Mouse (Mus musculus): ENCODE data around the gene Trpm6.

Trpm6 gene

GRCm38 (mm10) chr19:18888491-18889116 is 138.8 kb downstream of the Trpm6 start:
- no peak for DNase-seq (ENCODE audit: low read depth, low spot score)

DNA sequence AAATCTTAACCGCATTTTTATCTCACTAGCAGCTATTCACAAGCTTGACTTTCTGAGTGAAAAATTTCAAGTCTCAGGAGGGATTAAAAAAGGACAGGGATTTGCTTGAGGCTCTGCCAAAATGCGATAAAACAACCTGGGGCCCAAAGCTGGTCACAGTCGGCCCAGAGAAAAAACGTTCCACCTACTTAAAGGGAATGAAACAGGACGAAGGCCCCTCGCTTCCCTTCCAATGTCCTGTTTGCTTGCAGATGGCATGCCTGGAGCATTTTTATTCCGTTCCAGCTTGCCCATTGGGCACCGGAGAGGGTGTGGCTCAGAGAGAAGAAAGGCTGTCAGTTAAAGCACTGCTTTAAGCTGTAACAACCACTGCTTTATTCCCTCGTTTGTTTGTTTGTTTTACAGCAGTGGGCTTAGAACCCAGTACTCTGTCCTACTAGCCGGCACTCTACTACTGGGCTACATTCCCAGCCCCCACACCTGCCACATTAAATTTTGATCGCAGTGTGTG is 139.4 kb downstream of the Trpm6 start:
- no peak for DNase-seq (ENCODE audit: low read depth, low spot score)

GRCm38 (mm10) chr19:18889632-18890031 is 139.8 kb downstream of the Trpm6 start:
- DNase-seq (ENCODE audit: low read depth, low spot score), result no peak

DNA sequence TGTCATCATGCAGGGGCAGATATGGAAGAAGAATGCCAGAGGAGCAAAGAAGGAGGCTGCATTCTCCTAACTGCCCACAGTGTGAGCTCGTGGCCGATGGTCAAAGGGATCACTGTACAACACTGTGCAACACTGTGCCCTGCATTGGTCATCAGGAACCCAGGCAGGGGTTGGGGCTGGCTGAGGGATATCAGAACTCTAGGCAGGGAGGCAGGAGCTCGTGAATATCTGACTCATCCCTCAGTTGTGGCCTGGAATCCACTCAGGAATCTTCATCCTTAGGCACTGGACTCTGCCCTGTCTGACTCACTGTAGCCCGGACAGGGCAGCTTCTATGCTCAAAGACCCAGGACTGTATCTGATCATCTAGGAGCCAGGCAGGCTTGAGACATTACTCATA is 140.4 kb downstream of the Trpm6 start:
- no peak for DNase-seq (ENCODE audit: low read depth, low spot score)

DNA sequence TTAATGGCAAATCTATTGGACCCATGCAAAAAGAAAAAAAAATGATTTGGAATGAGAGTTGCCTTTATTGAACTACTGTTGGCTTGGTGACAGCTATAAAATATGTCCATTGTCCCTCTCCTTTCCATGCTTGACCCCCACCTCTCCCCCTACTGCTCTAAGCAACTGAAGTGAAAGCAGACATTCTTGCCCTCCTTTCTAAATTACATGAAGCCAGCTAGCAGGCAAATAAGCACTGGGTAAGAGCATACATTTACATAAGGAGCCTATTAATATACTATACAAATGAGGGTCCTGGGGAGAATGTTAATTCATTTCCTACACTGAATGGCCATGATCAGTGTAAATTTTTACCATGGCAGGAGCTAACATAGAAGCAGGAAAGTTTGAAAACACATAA is 148.5 kb downstream of the Trpm6 start:
- no peak for DNase-seq (ENCODE audit: low read depth, low spot score)

DNA sequence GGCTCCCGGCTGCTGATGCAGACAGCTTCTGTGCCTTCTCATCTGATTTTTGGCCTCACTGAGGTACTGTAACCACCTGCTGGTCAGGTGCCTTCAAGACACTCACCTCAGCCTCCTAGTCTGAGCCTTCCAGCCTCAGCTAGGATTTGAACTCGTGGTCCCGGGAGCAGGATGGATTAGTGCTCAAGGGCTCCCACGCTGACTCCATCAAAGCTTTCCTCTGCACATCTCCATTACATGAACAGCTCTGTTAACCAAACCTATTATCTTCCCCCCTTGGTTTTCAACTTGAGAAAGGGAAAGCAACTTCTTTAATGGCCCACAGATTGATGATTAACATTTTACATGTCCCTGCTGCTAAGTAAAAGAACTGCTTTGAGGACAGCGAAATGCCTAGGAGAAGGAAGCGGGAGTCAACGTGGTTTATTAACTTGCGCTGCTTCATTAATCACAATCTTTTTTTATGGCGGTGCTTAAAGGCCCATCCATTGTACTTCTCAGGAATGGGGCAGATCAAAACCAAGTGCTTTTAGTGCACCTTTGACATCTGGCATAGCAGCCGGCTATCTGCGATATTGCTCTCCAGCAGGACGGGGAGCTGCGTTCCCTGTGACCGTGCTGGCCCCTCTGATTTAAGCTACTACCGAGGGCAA is 152.4 kb downstream of the Trpm6 start:
- DNase-seq (ENCODE audit: low read depth, low spot score), result peak; percentile 5

DNA sequence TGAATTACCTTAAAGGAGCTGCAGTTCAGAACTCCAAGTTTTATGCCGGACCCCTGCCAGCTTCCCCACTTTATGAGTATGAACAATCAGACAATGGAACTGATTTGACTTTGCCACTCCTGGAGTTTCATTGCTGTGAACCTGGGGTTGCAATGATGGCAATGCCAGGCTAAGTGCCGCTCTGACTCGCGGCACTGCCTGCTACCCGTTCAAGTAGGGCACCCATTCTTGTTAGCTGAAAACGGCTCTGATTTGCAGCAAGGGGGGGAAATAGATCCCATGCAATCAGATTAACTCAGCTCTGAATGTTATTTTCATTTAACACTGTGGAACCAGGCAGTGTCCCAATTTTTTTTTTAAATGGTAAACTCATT is 152.9 kb downstream of the Trpm6 start:
- no peak for DNase-seq (ENCODE audit: low read depth, low spot score)

DNA sequence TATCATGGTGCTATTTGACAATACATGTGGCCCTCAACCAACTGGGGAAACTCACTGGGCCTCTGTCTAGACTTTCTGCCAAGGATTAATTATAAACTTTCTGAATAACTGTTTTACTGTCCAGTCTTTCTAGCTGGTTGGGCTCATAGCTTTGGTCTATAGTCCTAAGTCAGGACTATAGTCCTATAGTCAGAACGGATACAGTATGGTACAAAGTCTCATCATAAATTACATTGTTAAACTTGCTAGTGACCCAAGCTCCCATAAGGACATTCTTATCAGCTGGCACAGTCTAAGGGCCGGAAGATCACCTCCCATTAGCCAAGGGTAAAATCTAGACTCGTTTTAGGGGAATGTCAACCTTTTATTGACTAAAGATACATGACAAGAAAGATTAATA is 155.7 kb downstream of the Trpm6 start:
- DNase-seq (ENCODE audit: low read depth, low spot score), result no peak

GRCm38 (mm10) chr19:18909641-18910040 is 159.9 kb downstream of the Trpm6 start:
- DNase-seq (ENCODE audit: low read depth, low spot score), result no peak

GRCm38 (mm10) chr19:18911755-18912340 is 162.1 kb downstream of the Trpm6 start:
- DNase-seq (ENCODE audit: low read depth, low spot score), result no peak

GRCm38 (mm10) chr19:18941391-18941790 is 191.6 kb downstream of the Trpm6 start:
- no peak for DNase-seq (ENCODE audit: low read depth, low spot score)

Data from ZHBTc4 (cell line).